Comparison of ENCODE assay signal across 28 mouse cellular contexts in the genomic region with DNA sequence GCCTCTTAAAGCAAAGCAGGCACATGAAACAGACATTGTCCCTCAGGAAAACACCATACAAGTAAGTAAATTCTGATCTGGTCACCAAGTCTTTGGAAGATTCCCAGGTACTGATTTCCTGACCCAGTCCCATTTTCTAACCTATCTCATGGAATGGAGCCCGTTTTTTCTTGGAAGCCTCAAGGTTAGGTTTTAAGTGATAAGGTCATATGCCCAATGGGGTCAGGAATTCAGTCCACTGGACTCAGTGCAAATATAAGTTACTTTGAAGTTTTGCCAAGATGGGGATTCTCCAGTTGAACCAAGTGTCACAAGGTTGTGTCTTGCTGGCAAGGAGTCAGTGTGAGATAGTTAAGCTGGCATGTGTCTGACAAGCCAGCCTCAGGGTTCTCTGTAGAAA. TPM values are rescaled to one million over a fixed set of nuclear protein-coding genes. Genes with fewer than 3 reads are reported as not detected.
DNase-seq lines count a peak whose midpoint lies in the region; ATAC-seq lines count a peak whose summit lies in the region.
"Had no signal": no experiment of that assay in that cellular context is flagged by ENCODE, and none has a peak within 500 bp of the region (broad histone marks: within the 10 kb centered on the region; RNA-seq: fewer than 3 reads in every experiment).

No protein-coding gene starts in this region.

- H3K4me1 ChIP-seq in heart, embryonic 11.5 days (ENCODE audit: control insufficient read depth, insufficient read depth, low read length) = peaks cover 16% of the 10 kb centered on the region
- H3K4me1 ChIP-seq in heart, embryonic 15.5 days (replicated peaks) = peaks cover 39% of the 10 kb centered on the region
- H3K4me1 ChIP-seq: embryonic facial prominence, embryonic 15.5 days; forebrain, embryonic 10.5 days; hindbrain, embryonic 12.5 days had no signal

- H3K27me3 ChIP-seq in heart, embryonic 11.5 days (ENCODE audit: control insufficient read depth, insufficient read depth, low read length) = no peaks in the 10 kb centered on the region
- H3K27me3 ChIP-seq in heart, embryonic 15.5 days = no peaks in the 10 kb centered on the region
- H3K27me3 ChIP-seq: embryonic facial prominence, embryonic 15.5 days had no signal

- WGBS in heart, embryonic 11.5 days (ENCODE audit: insufficient replicate concordance) = 39% methylated on average over 1 of the region's 1 CpGs
- 41% methylated on average over 1 of the region's 1 CpGs for WGBS in heart, embryonic 15.5 days

- H3K9me3 ChIP-seq in heart, embryonic 11.5 days (replicated peaks; ENCODE audit: control insufficient read depth, low read length) = no peaks in the 10 kb centered on the region
- no peaks in the 10 kb centered on the region for H3K9me3 ChIP-seq in heart, embryonic 15.5 days (replicated peaks)
- H3K9me3 ChIP-seq: embryonic facial prominence, embryonic 15.5 days; forebrain, embryonic 10.5 days; G1E; hindbrain, embryonic 12.5 days had no signal

- H3K27ac ChIP-seq in heart, embryonic 11.5 days (ENCODE audit: low read depth, low read length) = peak overlapping the region; percentile 64
- peak overlapping the region; percentile 60 for H3K27ac ChIP-seq in heart, embryonic 15.5 days
- H3K27ac ChIP-seq: embryonic facial prominence, embryonic 15.5 days; forebrain, embryonic 10.5 days; gastrocnemius, adult 2 months; hindbrain, embryonic 12.5 days had no signal

- H3K4me2 ChIP-seq in heart, embryonic 11.5 days = no peak overlapping the region
- H3K4me2 ChIP-seq in heart, embryonic 15.5 days = no peak overlapping the region
- H3K4me2 ChIP-seq: embryonic facial prominence, embryonic 15.5 days; hindbrain, embryonic 12.5 days had no signal

- H3K36me3 ChIP-seq in heart, embryonic 11.5 days (ENCODE audit: control insufficient read depth, insufficient read depth, low read length) = peaks cover 9% of the 10 kb centered on the region; the same call in 1 of the 2 replicates
- H3K36me3 ChIP-seq in heart, embryonic 15.5 days = peaks cover 36% of the 10 kb centered on the region

- no peak overlapping the region for H3K4me3 ChIP-seq in heart, embryonic 11.5 days (ENCODE audit: low read depth, low read length)
- H3K4me3 ChIP-seq in heart, embryonic 15.5 days = no peak overlapping the region
- H3K4me3 ChIP-seq: embryonic facial prominence, embryonic 15.5 days; erythroblast, embryonic 14.5 days; forebrain, embryonic 10.5 days; gastrocnemius, adult 2 months; hindbrain, embryonic 12.5 days had no signal

- ATAC-seq in heart, embryonic 11.5 days (replicated peaks; ENCODE audit: insufficient number of reproducible peaks, low FRiP score, low TSS enrichment) = no peak
- ATAC-seq in heart, embryonic 15.5 days (replicated peaks; ENCODE audit: insufficient number of reproducible peaks, insufficient read depth, low FRiP score, low read depth) = no peak
- ATAC-seq: CD4-positive, CD25-positive, alpha-beta regulatory T cell, adult 4 months; forebrain, embryonic 14.5 days; hindbrain, embryonic 16.5 days; inflammation-experienced regulatory T-cells, adult 6 months; intestine, postnatal 0 days had no signal

- H3K9ac ChIP-seq in heart, embryonic 11.5 days (ENCODE audit: low read depth, low read length) = no peak overlapping the region
- no peak overlapping the region for H3K9ac ChIP-seq in heart, embryonic 15.5 days
- H3K9ac ChIP-seq: embryonic facial prominence, embryonic 15.5 days; hindbrain, embryonic 12.5 days had no signal

- peak; percentile 20 to 78 for DNase-seq in adrenal gland, adult (ENCODE audit: inconsistent age in 2 of 2, low spot score in 1 of 2)
- DNase-seq in adrenal gland, adult 18-20 months (ENCODE audit: low spot score in 2 of 2) = no peak
- no peak for DNase-seq in heart, adult 8-10 months (ENCODE audit: low spot score)
- DNase-seq in heart, postnatal 10 days = no peak
- DNase-seq in adrenal gland, postnatal 10 days = peak; percentile 5
- DNase-seq in ovary, postnatal 14 days (ENCODE audit: low spot score) = no peak
- DNase-seq: B cell, adult 2 months; cerebellum, adult 11 months; cerebellum, adult 8-10 months; cerebellum, postnatal 14 days; embryo, embryonic 11 days; gastrocnemius, adult 2 months; gastrocnemius, postnatal 25 days; heart, postnatal 14 days; kidney, adult 8-10 months had no signal

- intact Hi-C loops in heart, postnatal 10 days (cut with DNase I) = loop anchor here (5.0 kb wide), 1 partner anchor 53 kb away; no protein-coding TSS in a partner anchor

RNA-seq across cellular contexts. Expression of gene Csrp3, which starts 23.2 kb away (rescaled TPM):
- total RNA-seq in adrenal gland, adult 18-20 months (2021) = under 1 TPM in 1 of 2 experiments, not detected in 1; 0.38 TPM
- 1,436 and 1,472 TPM in 2 replicates for polyA plus RNA-seq in heart, embryonic 11.5 days (2014; fragmentation: Nextera tagmentation; extraction: Ambion mirVana)
- total RNA-seq in heart, adult 8-10 months (2022) = 1,000 to 10,000 TPM; 2,121 to 2,549 (median 2,255) TPM
- 1,541 and 1,964 TPM in 2 replicates for polyA plus RNA-seq in heart, embryonic 15.5 days (2015; fragmentation: Nextera tagmentation; extraction: Ambion mirVana)
- 1,000 to 10,000 TPM; 1,601 to 1,720 TPM for total RNA-seq in heart, postnatal 10 days (2021)
- 10 to 100 TPM in 1 of 2 experiments, 1 to 10 TPM in 1; 7.1 to 11.7 TPM for total RNA-seq in adrenal gland, postnatal 10 days (2021)
- total RNA-seq: G1E had no signal
- polyA plus RNA-seq: brain, embryonic 14.5 days; CD4-positive, CD25-positive, alpha-beta regulatory T cell, adult 4 months; erythroblast, embryonic 14.5 days; forebrain, embryonic 10.5 days; forebrain, embryonic 14.5 days; G1E; inflammation-experienced regulatory T-cells, adult 6 months had no signal

RNA-seq across cellular contexts. Expression of gene Zdhhc13, which starts 35.9 kb away (rescaled TPM):
- 1 to 10 TPM; 7.8 to 8.2 TPM for total RNA-seq in adrenal gland, adult 18-20 months (2021)
- polyA plus RNA-seq in heart, embryonic 11.5 days (2014; fragmentation: Nextera tagmentation; extraction: Ambion mirVana) = 36.1 and 41.8 TPM in 2 replicates
- total RNA-seq in heart, adult 8-10 months (2022) = 10 to 100 TPM; 11.2 to 13.8 (median 12.7) TPM
- polyA plus RNA-seq in heart, embryonic 15.5 days (2015; fragmentation: Nextera tagmentation; extraction: Ambion mirVana) = 29.0 and 31.2 TPM in 2 replicates
- 10 to 100 TPM; 13.9 to 16.5 TPM for total RNA-seq in heart, postnatal 10 days (2021)
- total RNA-seq in adrenal gland, postnatal 10 days (2021) = 10 to 100 TPM in 1 of 2 experiments, 1 to 10 TPM in 1; 8.9 to 10.3 TPM

RNA-seq across cellular contexts. Expression of gene E2f8, which starts 56.7 kb away (rescaled TPM):
- total RNA-seq in adrenal gland, adult 18-20 months (2021) = under 1 TPM; 0.45 to 0.53 TPM
- 20.7 and 22.7 TPM in 2 replicates for polyA plus RNA-seq in heart, embryonic 11.5 days (2014; fragmentation: Nextera tagmentation; extraction: Ambion mirVana)
- total RNA-seq in heart, adult 8-10 months (2022) = 1 to 10 TPM in 3 of 4 experiments, under 1 TPM in 1; 0.87 to 2.1 (median 1.2) TPM
- 15.6 and 18.9 TPM in 2 replicates for polyA plus RNA-seq in heart, embryonic 15.5 days (2015; fragmentation: Nextera tagmentation; extraction: Ambion mirVana)
- total RNA-seq in heart, postnatal 10 days (2021) = 1 to 10 TPM; 4.7 to 4.8 TPM
- 10 to 100 TPM in 1 of 2 experiments, 1 to 10 TPM in 1; 8.4 to 10.1 TPM for total RNA-seq in adrenal gland, postnatal 10 days (2021)
- total RNA-seq: gastrocnemius, adult 2 months had no signal

Comparison
In these comparisons a context has a peak if more than half of its experiments do, and no peak if none do; other contexts are left out.
1. DNase-seq: peak in adrenal gland, adult (2 of 2) and adrenal gland, postnatal 10 days (single experiment); none in adrenal gland, adult 18-20 months (0 of 2), heart, adult 8-10 months (single experiment), heart, postnatal 10 days (0 of 2) and ovary, postnatal 14 days (single experiment).
2. RNA of gene Csrp3, which starts 23.2 kb away (total RNA-seq): 2,121 to 2,549 TPM in heart, adult 8-10 months and 1,601 to 1,720 TPM in heart, postnatal 10 days; 7.1 to 11.7 TPM in adrenal gland, postnatal 10 days and 0.38 TPM in adrenal gland, adult 18-20 months; every median in the first group is over 100 times any median in the second.